Mouse (Mus musculus): Measurements from ENCODE around the gene Man2b1. TPM values are rescaled to one million over a fixed set of nuclear protein-coding genes. Genes with fewer than 3 reads are reported as not detected.
"Not testable (repeated sequence)": the region's sequence is repeated elsewhere in the genome, so short reads cannot be mapped to it uniquely, and the experiment has no call there.

Gene Man2b1
- polyA plus RNA-seq, 1 experiment from 2014 or later = 46.7 TPM

GRCm38 (mm10) chr8:85119052-85119981, 36.2 kb downstream of the Man2b1 start:
- Histone ChIP-seq H3K27ac (ENCODE audit: low read depth) (peak overlapping the region; percentile 51; the same call in 1 of the 2 replicates), H3K9ac (ENCODE audit: low read length) (peak overlapping the region; percentile 57), H3K4me3 (ENCODE audit: low read depth, low read length) (peak overlapping the region; percentile 70), H3K4me2 (ENCODE audit: low read length) (peak overlapping the region; percentile 62), H3K9me3 (ENCODE audit: control insufficient read depth, low read length) (no peaks in the 10 kb centered on the region), H3K4me1 (replicated peaks; ENCODE audit: control insufficient read depth, insufficient read depth, low read length) (no peaks in the 10 kb centered on the region), H3K27me3 (replicated peaks; ENCODE audit: control insufficient read depth, insufficient read depth, low read length) (no peaks in the 10 kb centered on the region), H3K36me3 (ENCODE audit: control insufficient read depth, insufficient read depth, low read length) (no peaks in the 10 kb centered on the region)
- DNase-seq (ENCODE audit: low spot score) = peak; percentile 95
- WGBS = 7% methylated on average over 37 of the region's 37 CpGs
- peak; percentile 94 for ATAC-seq (replicated peaks; ENCODE audit: low FRiP score, low TSS enrichment, low read depth)

GRCm38 (mm10) chr8:85120251-85120650, 37.2 kb downstream of the Man2b1 start:
- H3K9me3 ChIP-seq (ENCODE audit: control insufficient read depth, low read length); H3K27ac ChIP-seq (ENCODE audit: low read depth); H3K4me3 ChIP-seq (ENCODE audit: low read depth, low read length); H3K4me1 ChIP-seq (replicated peaks; ENCODE audit: control insufficient read depth, insufficient read depth, low read length); ATAC-seq (replicated peaks; ENCODE audit: low FRiP score, low TSS enrichment, low read depth); H3K36me3 ChIP-seq (ENCODE audit: control insufficient read depth, insufficient read depth, low read length); H3K4me2 ChIP-seq (ENCODE audit: low read length); H3K27me3 ChIP-seq (replicated peaks; ENCODE audit: control insufficient read depth, insufficient read depth, low read length); DNase-seq (ENCODE audit: low spot score); H3K9ac ChIP-seq (ENCODE audit: low read length): not testable (repeated sequence)
- 82% methylated on average over 5 of the region's 5 CpGs for WGBS

- Histone ChIP-seq H3K9ac (ENCODE audit: low read length) (no peak within 1 kb of the TSS), H3K4me2 (ENCODE audit: low read length) (no peak within 1 kb of the TSS), H3K27ac (ENCODE audit: low read depth) (no peak within 1 kb of the TSS), H3K4me3 (ENCODE audit: low read depth, low read length) (no peak within 1 kb of the TSS), H3K4me1 (replicated peaks; ENCODE audit: control insufficient read depth, insufficient read depth, low read length) (no peaks in the 10 kb centered on the region), H3K9me3 (ENCODE audit: control insufficient read depth, low read length) (no peaks in the 10 kb centered on the region), H3K27me3 (replicated peaks; ENCODE audit: control insufficient read depth, insufficient read depth, low read length) (no peaks in the 10 kb centered on the region), H3K36me3 (ENCODE audit: control insufficient read depth, insufficient read depth, low read length) (no peaks in the 10 kb centered on the region)
- DNase-seq (ENCODE audit: low spot score) = no peak
- no peak for ATAC-seq (replicated peaks; ENCODE audit: low FRiP score, low TSS enrichment, low read depth)
- WGBS = 76% methylated on average over 3 of the region's 3 CpGs
Measured at GRCm38 (mm10) chr8:85122995-85123394, 39.9 kb downstream of the Man2b1 start, which contains the start of gene Zfp791. Zfp791 (minus strand) TSS chr8:85123095.

GRCm38 (mm10) chr8:85123691-85124090, 40.6 kb downstream of the Man2b1 start:
- DNase-seq (ENCODE audit: low spot score) (no peak), ATAC-seq (replicated peaks; ENCODE audit: low FRiP score, low TSS enrichment, low read depth) (no peak)
- Histone ChIP-seq H3K4me1 (replicated peaks; ENCODE audit: control insufficient read depth, insufficient read depth, low read length) (no peaks in the 10 kb centered on the region), H3K9me3 (ENCODE audit: control insufficient read depth, low read length) (no peaks in the 10 kb centered on the region), H3K27me3 (replicated peaks; ENCODE audit: control insufficient read depth, insufficient read depth, low read length) (no peaks in the 10 kb centered on the region), H3K36me3 (ENCODE audit: control insufficient read depth, insufficient read depth, low read length) (no peaks in the 10 kb centered on the region), H3K4me2 (ENCODE audit: low read length) (no peak overlapping the region), H3K4me3 (ENCODE audit: low read depth, low read length) (no peak overlapping the region), H3K9ac (ENCODE audit: low read length) (no peak overlapping the region), H3K27ac (ENCODE audit: low read depth) (no peak overlapping the region)
- 93% methylated on average over 8 of the region's 8 CpGs for WGBS

GRCm38 (mm10) chr8:85132335-85132734, 49.3 kb downstream of the Man2b1 start:
- Histone ChIP-seq H3K4me2 (ENCODE audit: low read length) (no peak overlapping the region), H3K36me3 (ENCODE audit: control insufficient read depth, insufficient read depth, low read length) (no peaks in the 10 kb centered on the region), H3K27ac (ENCODE audit: low read depth) (no peak overlapping the region), H3K9ac (ENCODE audit: low read length) (no peak overlapping the region), H3K27me3 (replicated peaks; ENCODE audit: control insufficient read depth, insufficient read depth, low read length) (0 out of 2 replicates have a peak, but pooled peaks cover 3% of the 10 kb centered on the region), H3K4me1 (replicated peaks; ENCODE audit: control insufficient read depth, insufficient read depth, low read length) (no peaks in the 10 kb centered on the region), H3K4me3 (ENCODE audit: low read depth, low read length) (no peak overlapping the region), H3K9me3 (ENCODE audit: control insufficient read depth, low read length) (no peaks in the 10 kb centered on the region)
- WGBS = 89% methylated on average over 1 of the region's 1 CpGs
- DNase-seq (ENCODE audit: low spot score) (no peak), ATAC-seq (replicated peaks; ENCODE audit: low FRiP score, low TSS enrichment, low read depth) (no peak)

GRCm38 (mm10) chr8:85135690-85136089, 52.6 kb downstream of the Man2b1 start:
- not testable (repeated sequence) for H3K4me1 ChIP-seq (replicated peaks; ENCODE audit: control insufficient read depth, insufficient read depth, low read length); H3K4me2 ChIP-seq (ENCODE audit: low read length); H3K4me3 ChIP-seq (ENCODE audit: low read depth, low read length); H3K9me3 ChIP-seq (ENCODE audit: control insufficient read depth, low read length); DNase-seq (ENCODE audit: low spot score); ATAC-seq (replicated peaks; ENCODE audit: low FRiP score, low TSS enrichment, low read depth); H3K9ac ChIP-seq (ENCODE audit: low read length); H3K27ac ChIP-seq (ENCODE audit: low read depth); H3K36me3 ChIP-seq (ENCODE audit: control insufficient read depth, insufficient read depth, low read length); H3K27me3 ChIP-seq (replicated peaks; ENCODE audit: control insufficient read depth, insufficient read depth, low read length)
- WGBS = 94% methylated on average over 2 of the region's 2 CpGs

- Histone ChIP-seq H3K36me3 (ENCODE audit: control insufficient read depth, insufficient read depth, low read length) (no peaks in the 10 kb centered on the region), H3K27ac (ENCODE audit: low read depth) (no peak overlapping the region), H3K9ac (ENCODE audit: low read length) (no peak overlapping the region), H3K4me3 (ENCODE audit: low read depth, low read length) (no peak overlapping the region), H3K4me1 (replicated peaks; ENCODE audit: control insufficient read depth, insufficient read depth, low read length) (no peaks in the 10 kb centered on the region), H3K9me3 (ENCODE audit: control insufficient read depth, low read length) (peaks cover 5% of the 10 kb centered on the region; the same call in 1 of the 2 replicates), H3K4me2 (ENCODE audit: low read length) (no peak overlapping the region), H3K27me3 (replicated peaks; ENCODE audit: control insufficient read depth, insufficient read depth, low read length) (no peaks in the 10 kb centered on the region)
- WGBS = 93% methylated on average over 4 of the region's 4 CpGs
- no peak for ATAC-seq (replicated peaks; ENCODE audit: low FRiP score, low TSS enrichment, low read depth)
- DNase-seq (ENCODE audit: low spot score) = no peak
Measured at GRCm38 (mm10) chr8:85142516-85142915, 59.4 kb downstream of the Man2b1 start.
